Mouse (Mus musculus): ENCODE measurements at regions not wholly inside any gene's neighbourhood (a gene's known extent, or its start where the extent isn't known, plus 50 kb on each side); places are given as distances from the start of the nearest gene placed in this dataset.

GRCm38 (mm10) chr13:60371656-60372055, 194.5 kb upstream of the Gas1 start:
- no peak for TF ChIP-seq POLR2A (IDR thresholded peaks at IDR 0.05; ENCODE audit: extremely low read depth, insufficient read depth, low read length)
- TF ChIP-seq CTCF (IDR thresholded peaks at IDR 0.05; ENCODE audit: low read depth, low read length): no peak

All from liver, adult 2 months (tissue).